Mouse (Mus musculus): ENCODE measurements around the gene 2310030G06Rik. TPM values are rescaled to one million over a fixed set of nuclear protein-coding genes. Genes with fewer than 3 reads are reported as not detected.

Gene 2310030G06Rik
- polyA plus RNA-seq, 1 experiment from 2014 or later, result 28.5 TPM

DNA sequence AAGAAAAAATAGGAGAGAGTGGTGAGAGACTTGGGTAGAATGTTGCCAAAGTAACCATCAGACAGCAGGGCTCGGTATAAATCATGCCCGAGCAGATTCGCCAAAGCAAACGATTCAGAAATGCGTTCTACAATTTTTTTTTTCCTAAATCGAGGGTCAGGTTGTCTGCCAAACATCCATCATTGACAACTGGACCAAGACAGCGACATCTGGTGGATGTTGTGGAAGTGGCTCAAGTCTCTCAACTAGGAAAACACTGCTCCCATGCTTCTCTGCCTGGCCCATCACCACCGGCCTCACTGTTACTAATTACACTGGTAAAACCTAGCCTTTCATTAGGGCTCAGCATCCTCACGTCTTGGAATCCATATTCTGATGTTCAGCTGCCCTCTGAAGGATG is 11.3 kb downstream of the 2310030G06Rik start:
- WGBS, result 5% methylated on average over 9 of the region's 9 CpGs
- H3K27ac ChIP-seq (ENCODE audit: low read length), result no peak overlapping the region
- H3K9me3 ChIP-seq (ENCODE audit: low read length), result no peaks in the 10 kb centered on the region
- no peak overlapping the region for H3K4me2 ChIP-seq (replicated peaks; ENCODE audit: low read depth, low read length)
- H3K27me3 ChIP-seq (replicated peaks; ENCODE audit: insufficient read depth, low read length), result no peaks in the 10 kb centered on the region
- H3K4me3 ChIP-seq (ENCODE audit: low read depth, low read length), result no peak overlapping the region
- peak; percentile 89 for TF ChIP-seq CTCF (IDR thresholded peaks at IDR 0.05)
- no peak for TF ChIP-seq EP300 (IDR thresholded peaks at IDR 0.05)
- H3K9ac ChIP-seq (replicated peaks; ENCODE audit: low read depth), result no peak overlapping the region
- no peaks in the 10 kb centered on the region for H3K36me3 ChIP-seq (ENCODE audit: insufficient read depth, low read length)
- peak; percentile 71 for DNase-seq (ENCODE audit: low spot score)
- H3K4me1 ChIP-seq (ENCODE audit: insufficient read depth, low read depth, low read length), result no peaks in the 10 kb centered on the region
- no peak for ATAC-seq

DNA sequence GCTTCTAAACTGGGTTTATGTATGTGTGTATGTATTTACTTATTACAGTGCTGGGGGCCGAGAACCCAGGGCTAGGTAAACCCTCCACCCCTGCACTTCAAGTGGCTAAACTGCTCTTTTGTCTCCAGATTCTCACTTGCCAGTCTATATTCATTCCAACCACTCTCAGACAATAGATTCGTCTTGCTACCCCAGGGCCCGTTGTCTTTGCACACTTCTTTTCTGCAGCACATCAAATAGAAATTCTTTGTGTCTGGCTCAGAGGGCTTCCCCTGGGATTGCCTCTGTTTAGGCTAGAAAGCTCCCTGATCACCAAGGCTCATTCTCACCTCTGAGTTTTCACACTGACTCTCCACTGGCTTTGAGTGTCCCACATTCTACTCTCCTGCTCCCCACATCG is 13.8 kb downstream of the 2310030G06Rik start:
- TF ChIP-seq CTCF (IDR thresholded peaks at IDR 0.05) (no peak), EP300 (IDR thresholded peaks at IDR 0.05) (no peak)
- Histone ChIP-seq H3K27ac (ENCODE audit: low read length) (no peak overlapping the region), H3K27me3 (replicated peaks; ENCODE audit: insufficient read depth, low read length) (no peaks in the 10 kb centered on the region), H3K9me3 (ENCODE audit: low read length) (no peaks in the 10 kb centered on the region), H3K36me3 (ENCODE audit: insufficient read depth, low read length) (no peaks in the 10 kb centered on the region), H3K9ac (replicated peaks; ENCODE audit: low read depth) (no peak overlapping the region), H3K4me1 (ENCODE audit: insufficient read depth, low read depth, low read length) (0 out of 2 replicates have a peak, but pooled peaks cover under 1% of the 10 kb centered on the region), H3K4me2 (replicated peaks; ENCODE audit: low read depth, low read length) (no peak overlapping the region), H3K4me3 (ENCODE audit: low read depth, low read length) (no peak overlapping the region)
- DNase-seq (ENCODE audit: low spot score) (no peak), ATAC-seq (no peak)
- 30% methylated on average over 4 of the region's 4 CpGs for WGBS

DNA sequence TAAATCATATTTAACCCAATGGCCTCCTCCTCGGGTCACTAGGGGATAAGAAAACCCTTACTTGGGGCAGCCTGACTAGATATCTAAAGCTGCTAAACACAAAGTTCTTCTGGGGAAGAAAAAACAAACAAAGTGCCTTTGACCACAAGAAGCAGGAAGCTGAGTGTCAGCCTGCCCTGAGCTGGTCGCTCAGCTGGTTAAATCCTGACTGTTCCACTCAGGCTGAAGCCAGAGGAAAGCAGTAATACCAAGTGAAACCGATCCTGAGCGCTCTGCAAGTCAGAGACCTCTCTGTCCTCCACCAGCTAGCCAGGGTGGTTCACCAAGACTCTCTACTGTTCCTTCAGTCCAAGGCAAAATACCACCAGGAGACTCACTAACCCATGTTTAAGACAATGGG is 16.7 kb downstream of the 2310030G06Rik start:
- TF ChIP-seq CTCF (IDR thresholded peaks at IDR 0.05) (no peak), EP300 (IDR thresholded peaks at IDR 0.05) (no peak)

DNA sequence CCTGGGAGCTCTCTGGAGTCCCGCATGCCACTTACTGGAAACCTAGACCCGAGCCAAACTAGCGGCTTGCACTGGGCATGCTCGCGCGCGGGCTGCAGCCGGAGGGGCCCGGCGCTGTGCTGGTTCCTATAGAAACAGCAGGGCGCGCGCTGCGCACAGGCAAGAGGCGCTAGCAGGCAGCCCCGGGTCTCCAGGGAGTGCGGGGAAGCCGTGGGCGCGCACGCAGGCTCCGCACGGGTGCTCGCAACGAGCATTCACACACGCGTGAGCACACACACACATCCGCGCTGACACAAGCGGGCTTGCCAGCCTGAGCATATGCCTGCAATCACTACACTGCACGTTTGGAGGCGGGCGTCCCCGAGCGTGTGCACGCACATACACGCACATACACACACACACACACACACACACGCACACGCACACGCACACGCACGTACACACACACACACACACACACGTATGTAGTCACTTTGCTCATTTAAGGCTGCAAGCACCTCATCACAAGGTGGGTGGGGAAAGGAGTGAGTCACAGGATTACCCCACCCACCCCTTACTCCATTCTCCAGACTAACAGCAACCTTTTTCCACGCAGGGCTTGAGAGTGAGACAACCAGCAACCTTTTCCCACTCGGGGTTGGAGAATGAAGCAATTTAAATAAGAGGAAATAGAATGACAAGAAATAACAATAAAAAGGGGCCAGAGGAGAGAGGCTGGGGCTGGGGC is 18.2 kb downstream of the 2310030G06Rik start:
- WGBS, result 1% methylated on average over 45 of the region's 45 CpGs
- DNase-seq (ENCODE audit: low spot score) (peak; percentile 72), ATAC-seq (peak; percentile 87)
- H3K27me3 ChIP-seq (replicated peaks; ENCODE audit: insufficient read depth, low read length), result no peaks in the 10 kb centered on the region
- H3K4me2 ChIP-seq (replicated peaks; ENCODE audit: low read depth, low read length), result peak overlapping the region; percentile 95
- H3K36me3 ChIP-seq (ENCODE audit: insufficient read depth, low read length), result no peaks in the 10 kb centered on the region
- H3K9me3 ChIP-seq (ENCODE audit: low read length), result no peaks in the 10 kb centered on the region
- no peak overlapping the region for H3K27ac ChIP-seq (ENCODE audit: low read length)
- peaks cover 5% of the 10 kb centered on the region for H3K4me1 ChIP-seq (ENCODE audit: insufficient read depth, low read depth, low read length)
- TF ChIP-seq EP300 (IDR thresholded peaks at IDR 0.05) (no peak), CTCF (IDR thresholded peaks at IDR 0.05) (peak; percentile 44)
- peak overlapping the region; percentile 51 for H3K4me3 ChIP-seq (ENCODE audit: low read depth, low read length)
- H3K9ac ChIP-seq (replicated peaks; ENCODE audit: low read depth), result 0 out of 2 replicates have a peak overlapping the region, but pooled peaks have one; percentile 19

More for the DNA sequence above, 16.7 kb downstream of the 2310030G06Rik start:
- H3K4me1 ChIP-seq (ENCODE audit: insufficient read depth, low read depth, low read length), result 0 out of 2 replicates have a peak, but pooled peaks cover 3% of the 10 kb centered on the region
- no peaks in the 10 kb centered on the region for H3K36me3 ChIP-seq (ENCODE audit: insufficient read depth, low read length)
- no peaks in the 10 kb centered on the region for H3K27me3 ChIP-seq (replicated peaks; ENCODE audit: insufficient read depth, low read length)
- H3K4me2 ChIP-seq (replicated peaks; ENCODE audit: low read depth, low read length), result no peak overlapping the region
- no peak for DNase-seq (ENCODE audit: low spot score)
- ATAC-seq, result no peak
- H3K9me3 ChIP-seq (ENCODE audit: low read length), result no peaks in the 10 kb centered on the region
- no peak overlapping the region for H3K27ac ChIP-seq (ENCODE audit: low read length)
- no peak overlapping the region for H3K9ac ChIP-seq (replicated peaks; ENCODE audit: low read depth)
- WGBS, result 28% methylated on average over 4 of the region's 4 CpGs
- no peak overlapping the region for H3K4me3 ChIP-seq (ENCODE audit: low read depth, low read length)

DNA sequence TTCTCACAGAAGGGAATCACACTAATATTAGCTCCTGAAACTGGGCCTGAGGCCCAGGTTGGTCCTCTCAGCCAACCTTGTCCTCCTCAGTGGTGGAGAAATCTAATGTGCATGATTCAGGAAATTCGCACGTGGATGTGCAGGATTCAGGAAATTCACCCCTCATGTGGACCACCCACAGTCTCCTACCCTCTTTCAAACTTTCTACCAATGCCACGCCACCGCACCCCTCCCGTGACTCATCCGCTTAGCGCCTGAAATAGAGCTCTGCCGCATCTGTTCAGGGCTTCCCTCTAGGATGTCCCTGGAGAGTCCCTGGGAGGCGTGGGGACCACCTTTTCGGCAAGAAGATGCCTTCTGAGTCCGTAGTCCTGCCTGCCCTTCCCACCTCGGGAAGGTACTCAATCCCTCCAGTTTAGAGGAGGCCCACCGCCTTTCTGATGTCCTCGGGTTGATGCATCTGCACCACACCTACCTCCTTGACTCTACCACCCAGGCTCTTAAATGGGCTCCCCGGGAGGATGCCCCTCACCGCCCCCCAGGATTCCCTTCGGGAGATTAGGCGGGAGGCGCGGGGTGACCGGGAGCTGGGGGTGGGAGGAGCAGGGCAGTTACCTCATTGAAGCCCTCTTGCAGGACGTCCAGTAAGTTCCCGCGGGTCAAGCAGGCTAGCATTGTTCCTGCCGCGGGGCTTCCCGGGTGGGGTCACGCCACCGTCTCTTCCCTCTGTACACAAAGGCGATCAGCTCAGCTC is 19.0 kb downstream of the 2310030G06Rik start:
- DNase-seq (ENCODE audit: low spot score) (no peak), ATAC-seq (peak; percentile 16; the same call in 1 of the 2 replicates)
- peak overlapping the region; percentile 95 for H3K4me2 ChIP-seq (replicated peaks; ENCODE audit: low read depth, low read length)
- no peaks in the 10 kb centered on the region for H3K36me3 ChIP-seq (ENCODE audit: insufficient read depth, low read length)
- H3K27me3 ChIP-seq (replicated peaks; ENCODE audit: insufficient read depth, low read length), result no peaks in the 10 kb centered on the region
- 0 out of 2 replicates have a peak overlapping the region, but pooled peaks have one; percentile 19 for H3K9ac ChIP-seq (replicated peaks; ENCODE audit: low read depth)
- H3K27ac ChIP-seq (ENCODE audit: low read length), result no peak overlapping the region
- no peak for TF ChIP-seq EP300 (IDR thresholded peaks at IDR 0.05)
- no peak for TF ChIP-seq CTCF (IDR thresholded peaks at IDR 0.05)
- H3K4me3 ChIP-seq (ENCODE audit: low read depth, low read length), result peak overlapping the region; percentile 51
- no peaks in the 10 kb centered on the region for H3K9me3 ChIP-seq (ENCODE audit: low read length)
- WGBS, result 8% methylated on average over 30 of the region's 30 CpGs
- peaks cover 7% of the 10 kb centered on the region for H3K4me1 ChIP-seq (ENCODE audit: insufficient read depth, low read depth, low read length)

DNA sequence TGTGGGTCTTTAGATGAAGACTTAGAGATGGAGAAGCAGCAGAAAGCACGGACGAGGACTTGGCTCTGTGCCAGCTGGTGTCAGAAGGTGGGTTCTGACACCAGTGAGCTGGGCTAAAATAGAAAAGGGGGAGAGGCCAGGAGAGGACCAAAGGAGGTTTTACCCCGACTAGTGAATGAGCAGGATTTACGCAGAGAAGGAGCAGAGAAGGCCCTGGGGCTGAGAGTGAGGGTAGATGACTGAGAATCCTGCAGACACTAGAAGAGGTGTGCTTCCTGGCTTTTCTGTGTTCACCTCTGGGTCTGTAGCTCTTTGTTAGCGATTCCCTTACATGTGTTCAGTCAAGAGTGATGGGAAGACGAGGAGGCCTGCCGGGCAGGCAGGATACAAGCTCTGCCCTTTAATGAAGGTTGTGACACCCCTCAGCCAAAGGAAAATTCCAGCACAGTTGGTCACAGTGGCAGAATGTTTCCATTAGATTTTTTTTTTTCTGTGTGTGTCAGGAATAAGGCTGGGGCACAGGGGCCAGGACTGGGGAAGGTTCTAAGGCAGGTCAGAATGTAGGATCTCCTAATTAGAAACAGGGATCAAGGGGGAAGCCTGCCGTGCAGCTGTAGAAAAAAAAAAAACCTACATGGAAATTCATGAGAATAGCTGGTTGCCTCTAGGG is 20.3 kb downstream of the 2310030G06Rik start:
- H3K4me1 ChIP-seq (ENCODE audit: insufficient read depth, low read depth, low read length), result peaks cover 8% of the 10 kb centered on the region
- H3K27me3 ChIP-seq (replicated peaks; ENCODE audit: insufficient read depth, low read length), result no peaks in the 10 kb centered on the region
- ATAC-seq, result no peak
- 55% methylated on average over 8 of the region's 8 CpGs for WGBS
- no peak for DNase-seq (ENCODE audit: low spot score)
- H3K4me3 ChIP-seq (ENCODE audit: low read depth, low read length), result no peak overlapping the region
- no peak overlapping the region for H3K9ac ChIP-seq (replicated peaks; ENCODE audit: low read depth)
- no peaks in the 10 kb centered on the region for H3K9me3 ChIP-seq (ENCODE audit: low read length)
- TF ChIP-seq CTCF (IDR thresholded peaks at IDR 0.05), result no peak
- TF ChIP-seq EP300 (IDR thresholded peaks at IDR 0.05), result no peak
- H3K4me2 ChIP-seq (replicated peaks; ENCODE audit: low read depth, low read length), result no peak overlapping the region
- no peak overlapping the region for H3K27ac ChIP-seq (ENCODE audit: low read length)
- H3K36me3 ChIP-seq (ENCODE audit: insufficient read depth, low read length), result no peaks in the 10 kb centered on the region
